Mouse (Mus musculus) spleen, adult 2 months (tissue): ENCODE results near the gene Ptprn2. TPM values are rescaled to one million over a fixed set of nuclear protein-coding genes. Genes with fewer than 3 reads are reported as not detected.

Experiments used
- DNase-seq, 2 experiments: peaks; one replicate each; pipeline versions ENCODE4 v3.0.0 to v3.0.0-alpha.2; 2012 to 2021; ENCODE audit warnings: low spot score in 2 of 2, low read depth in 1 of 2
- H3K27ac ChIP-seq: fragments of 200-500 bp; 2 replicates; pipeline ENCODE4 v1.5.1; 2012; ENCODE audit warnings: low read length, inconsistent platforms; ENCODE audit not compliant: insufficient read depth
- H3K27me3 ChIP-seq: fragments of 200-500 bp; 2 replicates; pipeline ENCODE4 v1.6.1; 2012; ENCODE audit warnings: mild to moderate bottlenecking, moderate library complexity, low read length, inconsistent platforms; ENCODE audit not compliant: control insufficient read depth, insufficient read depth
- H3K36me3 ChIP-seq: fragments of 200-500 bp; 2 replicates; pipeline ENCODE4 v1.6.1; 2012; ENCODE audit warnings: mild to moderate bottlenecking, low read length, inconsistent platforms; ENCODE audit not compliant: control insufficient read depth, insufficient read depth
- H3K4me1 ChIP-seq: fragments of 200-500 bp; 2 replicates; pipeline ENCODE4 v1.6.1; 2011; ENCODE audit warnings: inconsistent platforms; ENCODE audit not compliant: control insufficient read depth, insufficient read depth, insufficient read length
- H3K4me3 ChIP-seq: fragments of 200-500 bp; 2 replicates; pipeline ENCODE4 v1.5.1; 2011; ENCODE audit warnings: mild to moderate bottlenecking, inconsistent platforms; ENCODE audit not compliant: insufficient read depth, insufficient read length; ENCODE audit errors: extremely low read depth
- CTCF ChIP-seq: fragments of 200-500 bp; IDR thresholded peaks from 2 replicates; pipeline ENCODE4 v1.5.1; 2011; ENCODE audit warnings: mild to moderate bottlenecking, inconsistent platforms; ENCODE audit not compliant: insufficient read depth, insufficient read length, insufficient replicate concordance; ENCODE audit errors: extremely low read depth
- POLR2A ChIP-seq: fragments of 200-500 bp; IDR thresholded peaks from 2 replicates; pipeline ENCODE4 v1.6.1; 2011; ENCODE audit warnings: low read depth, low read length, inconsistent platforms
- WGBS: fragments of 180-500 bp; shearing (Covaris S2); methylation state at CpG from one replicate; pipeline ENCODE4 v1.1.7; 2018; 5-methylcytosine and 5-hydroxymethylcytosine counted together
- polyA plus RNA-seq: library from polyadenylated mRNA; depleted of rRNA; stranded (reverse); fragments of >200 nt; gene quantifications from 2 replicates; pipeline ENCODE4 v1.2.3, GENCODE M21; 2012

The Ptprn2 gene
- polyA plus RNA-seq, 1 experiment: 0.96 TPM

- H3K4me1 ChIP-seq: no peaks in the 10 kb centered on the region
- WGBS: 79% methylated on average over 5 of the region's 5 CpGs
- H3K36me3 ChIP-seq: no peaks in the 10 kb centered on the region
- H3K27me3 ChIP-seq: no peaks in the 10 kb centered on the region
- TF ChIP-seq POLR2A (no peak), CTCF (no peak)
- H3K27ac ChIP-seq: no peak overlapping the region
- DNase-seq: no peak
- no peak overlapping the region for H3K4me3 ChIP-seq
Measured at GRCm38 (mm10) chr12:117214919-117215318, 729.4 kb downstream of the Ptprn2 start.

DNA sequence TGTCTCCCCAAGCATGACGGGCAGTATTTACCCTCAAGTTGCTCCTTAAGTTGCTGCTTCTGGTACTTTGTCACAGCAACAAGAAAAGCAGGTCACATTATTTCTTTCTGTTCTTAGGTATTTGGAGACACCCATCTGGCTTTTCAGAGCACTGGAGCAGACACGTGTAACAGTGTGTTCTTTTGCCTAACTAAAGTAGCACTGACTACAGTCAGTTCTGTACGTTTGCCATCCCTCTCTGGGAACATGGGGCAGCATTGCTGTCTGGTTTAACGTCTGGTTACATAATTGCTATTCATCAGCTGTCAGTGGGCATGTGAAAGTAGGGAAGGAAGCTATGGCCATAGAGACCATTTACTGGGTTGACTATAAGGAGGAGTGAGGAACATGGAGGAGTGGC is 736.4 kb downstream of the Ptprn2 start:
- no peaks in the 10 kb centered on the region for H3K36me3 ChIP-seq
- H3K27me3 ChIP-seq: no peaks in the 10 kb centered on the region
- no peak for DNase-seq
- WGBS: 63% methylated on average over 4 of the region's 4 CpGs
- no peak overlapping the region for H3K27ac ChIP-seq
- TF ChIP-seq POLR2A (no peak), CTCF (no peak)
- H3K4me1 ChIP-seq: no peaks in the 10 kb centered on the region
- H3K4me3 ChIP-seq: no peak overlapping the region

DNA sequence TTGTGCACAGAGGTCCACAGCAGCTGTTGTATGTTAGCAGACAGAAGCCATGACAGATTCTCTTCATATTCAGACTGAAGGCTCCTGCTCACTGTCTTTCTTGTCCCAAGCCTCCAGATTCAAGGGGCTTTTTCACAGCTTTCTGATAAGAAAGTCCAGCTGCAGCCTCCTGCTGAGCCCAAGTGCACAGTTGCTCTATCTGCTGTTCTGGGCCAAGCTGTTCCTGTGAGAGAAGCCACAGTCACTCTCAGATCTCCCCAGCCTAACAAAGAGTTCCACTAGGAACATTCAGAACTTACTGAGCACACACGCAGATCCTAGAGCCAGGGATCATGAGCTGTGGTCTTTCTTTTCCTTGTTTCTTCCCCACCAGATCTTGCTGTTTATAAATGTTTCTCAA is 738.5 kb downstream of the Ptprn2 start:
- no peaks in the 10 kb centered on the region for H3K36me3 ChIP-seq
- TF ChIP-seq POLR2A: no peak
- TF ChIP-seq CTCF: no peak
- no peak for DNase-seq
- H3K4me1 ChIP-seq: no peaks in the 10 kb centered on the region
- H3K27me3 ChIP-seq: no peaks in the 10 kb centered on the region
- no peak overlapping the region for H3K4me3 ChIP-seq
- H3K27ac ChIP-seq: no peak overlapping the region
- 90% methylated on average over 1 of the region's 1 CpGs for WGBS

GRCm38 (mm10) chr12:117227236-117227635 is 741.7 kb downstream of the Ptprn2 start:
- no peaks in the 10 kb centered on the region for H3K36me3 ChIP-seq
- no peak for DNase-seq
- H3K27me3 ChIP-seq: no peaks in the 10 kb centered on the region
- no peak overlapping the region for H3K4me3 ChIP-seq
- H3K27ac ChIP-seq: no peak overlapping the region
- 70% methylated on average over 3 of the region's 3 CpGs for WGBS
- TF ChIP-seq CTCF (no peak), POLR2A (no peak)
- H3K4me1 ChIP-seq: no peaks in the 10 kb centered on the region

DNA sequence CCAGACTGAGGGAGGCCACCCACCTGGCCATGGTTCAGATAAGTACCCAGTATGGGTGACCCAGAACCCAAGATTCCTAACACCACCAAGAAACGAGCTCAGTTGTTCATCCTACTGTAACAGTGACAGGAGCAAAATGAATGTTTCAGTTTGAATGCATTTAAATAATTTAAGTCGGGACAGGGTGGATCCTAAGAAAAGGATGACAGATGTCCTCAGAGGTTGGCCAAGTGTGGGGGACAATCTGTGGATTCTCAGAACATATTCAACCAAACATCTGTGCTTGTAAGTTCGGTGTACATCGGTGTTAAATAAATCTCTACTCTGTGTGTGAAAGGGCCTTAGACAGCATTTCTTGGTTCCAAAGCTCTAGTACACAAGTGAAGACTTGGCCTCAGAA is 743.9 kb downstream of the Ptprn2 start:
- no peak for DNase-seq
- no peaks in the 10 kb centered on the region for H3K4me1 ChIP-seq
- H3K4me3 ChIP-seq: no peak overlapping the region
- no peaks in the 10 kb centered on the region for H3K27me3 ChIP-seq
- TF ChIP-seq CTCF (no peak), POLR2A (no peak)
- H3K27ac ChIP-seq: no peak overlapping the region
- no peaks in the 10 kb centered on the region for H3K36me3 ChIP-seq
- 91% methylated on average over 4 of the region's 4 CpGs for WGBS

- 84% methylated on average over 6 of the region's 6 CpGs for WGBS
- DNase-seq: no peak
- Histone ChIP-seq H3K27me3 (no peaks in the 10 kb centered on the region), H3K4me3 (no peak overlapping the region), H3K4me1 (no peaks in the 10 kb centered on the region), H3K36me3 (no peaks in the 10 kb centered on the region), H3K27ac (no peak overlapping the region)
- TF ChIP-seq POLR2A: no peak
- no peak for TF ChIP-seq CTCF
Measured at GRCm38 (mm10) chr12:117230282-117230681, 744.8 kb downstream of the Ptprn2 start.

- H3K27me3 ChIP-seq: no peaks in the 10 kb centered on the region
- H3K27ac ChIP-seq: no peak overlapping the region
- no peak for DNase-seq
- WGBS: 79% methylated on average over 5 of the region's 5 CpGs
- TF ChIP-seq POLR2A (no peak), CTCF (no peak)
- H3K4me1 ChIP-seq: no peaks in the 10 kb centered on the region
- no peak overlapping the region for H3K4me3 ChIP-seq
- no peaks in the 10 kb centered on the region for H3K36me3 ChIP-seq
Measured at GRCm38 (mm10) chr12:117231850-117232249, 746.3 kb downstream of the Ptprn2 start.
